Mouse (Mus musculus) ES-CJ7 (cell line): Measurements from ENCODE around the gene Mymx.
"Not testable (repeated sequence)": the region's sequence is repeated elsewhere in the genome, so short reads cannot be mapped to it uniquely, and the experiment has no call there.

Source experiments
- DNase-seq: peaks from one replicate; pipeline ENCODE4 v3.0.0; 2011; ENCODE audit warnings: low read depth, low spot score

The Mymx gene

GRCm38 (mm10) chr17:45601877-45602304 lies at the start of gene Mymx:
TSS of gene Mymx (minus strand) at chr17:45602102.
- DNase-seq = peak; percentile 100

- DNase-seq = peak; percentile 50
Observed at GRCm38 (mm10) chr17:45644185-45644584, 42.3 kb upstream of the Mymx start.

GRCm38 (mm10) chr17:45642701-45643100 lies 40.8 kb upstream of the Mymx start:
- peak; percentile 80 for DNase-seq

GRCm38 (mm10) chr17:45641981-45642380 lies 40.1 kb upstream of the Mymx start:
- DNase-seq = no peak

- DNase-seq = no peak
Observed at GRCm38 (mm10) chr17:45638596-45639295, 36.8 kb upstream of the Mymx start.

GRCm38 (mm10) chr17:45634033-45634432 lies 32.1 kb upstream of the Mymx start:
- DNase-seq = no peak

GRCm38 (mm10) chr17:45631940-45632339 lies 30.0 kb upstream of the Mymx start:
- DNase-seq = no peak

GRCm38 (mm10) chr17:45630992-45631391 lies 29.1 kb upstream of the Mymx start:
- DNase-seq = no peak

- peak; percentile 92 for DNase-seq
Observed at GRCm38 (mm10) chr17:45629861-45630694, 28.2 kb upstream of the Mymx start.

GRCm38 (mm10) chr17:45628885-45629855 lies 27.3 kb upstream of the Mymx start:
- no peak for DNase-seq

- no peak for DNase-seq
Observed at GRCm38 (mm10) chr17:45628160-45628559, 26.3 kb upstream of the Mymx start.

GRCm38 (mm10) chr17:45626577-45627134 lies 24.8 kb upstream of the Mymx start:
- DNase-seq = peak; percentile 93

- not testable (repeated sequence) for DNase-seq
Observed at GRCm38 (mm10) chr17:45623425-45623824, 21.5 kb upstream of the Mymx start.

GRCm38 (mm10) chr17:45619386-45620256 lies 17.7 kb upstream of the Mymx start:
- peak; percentile 80 for DNase-seq

- DNase-seq = peak; percentile 90
Observed at GRCm38 (mm10) chr17:45618941-45619385, 17.1 kb upstream of the Mymx start.

- peak; percentile 77 for DNase-seq
Observed at GRCm38 (mm10) chr17:45617655-45618054, 15.8 kb upstream of the Mymx start.

- DNase-seq = peak; percentile 65
Observed at GRCm38 (mm10) chr17:45616679-45617078, 14.8 kb upstream of the Mymx start.

GRCm38 (mm10) chr17:45616046-45616650 lies 14.2 kb upstream of the Mymx start:
- DNase-seq = no peak

- peak; percentile 79 for DNase-seq
Observed at GRCm38 (mm10) chr17:45612921-45613320, 11.0 kb upstream of the Mymx start.

- DNase-seq = no peak
Observed at GRCm38 (mm10) chr17:45612008-45612407, 10.1 kb upstream of the Mymx start.
